Mouse (Mus musculus) left cerebral cortex, postnatal 4 days (tissue): ENCODE measurements around the gene Stmn3. TPM values are rescaled to one million over a fixed set of nuclear protein-coding genes. Genes with fewer than 3 reads are reported as not detected.

Experiments used
- DNase-seq: peaks from one replicate; pipeline ENCODE4 v3.0.0-alpha.2; 2022
- intact Hi-C: fragments of 180-260 bp; cut with DNase I; formaldehyde crosslinking; loops from one replicate; pipeline ENCODE4 v1.15.1; 2025
- total RNA-seq, 2 experiments: library from RNA; stranded (reverse); gene quantifications; 2 replicates each; pipeline ENCODE4 v1.2.3; 2021

Stmn3 gene
- total RNA-seq, 2 experiments from 2014 or later, result 885 to 936 TPM

GRCm38 (mm10) chr2:181287338-181287957 lies 26.9 kb downstream of the Stmn3 start:
- peak; percentile 90 for DNase-seq
- intact Hi-C loops, result no loop called here

GRCm38 (mm10) chr2:181286629-181287337 lies 27.5 kb downstream of the Stmn3 start:
- intact Hi-C loops, result no loop called here
- DNase-seq, result no peak

DNA sequence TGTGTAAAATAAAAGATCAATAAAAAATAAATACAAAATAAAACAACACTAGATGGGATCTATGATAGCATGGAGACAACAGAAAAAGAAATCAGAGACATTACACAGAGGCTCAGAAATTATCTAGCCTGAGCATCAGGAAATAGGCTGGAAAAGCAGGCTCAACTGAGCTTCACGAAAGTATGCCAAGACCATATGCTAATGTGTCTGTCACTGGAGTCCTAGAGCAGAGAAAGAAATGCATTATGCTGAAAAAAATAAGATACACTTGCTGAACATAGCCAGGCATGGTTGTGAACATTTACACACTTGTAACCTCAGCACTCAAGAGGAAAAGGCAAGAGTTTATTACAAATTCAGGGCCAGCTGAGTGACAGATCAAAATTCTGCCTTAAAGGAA lies 34.3 kb downstream of the Stmn3 start:
- intact Hi-C loops, result no loop called here
- no peak for DNase-seq

DNA sequence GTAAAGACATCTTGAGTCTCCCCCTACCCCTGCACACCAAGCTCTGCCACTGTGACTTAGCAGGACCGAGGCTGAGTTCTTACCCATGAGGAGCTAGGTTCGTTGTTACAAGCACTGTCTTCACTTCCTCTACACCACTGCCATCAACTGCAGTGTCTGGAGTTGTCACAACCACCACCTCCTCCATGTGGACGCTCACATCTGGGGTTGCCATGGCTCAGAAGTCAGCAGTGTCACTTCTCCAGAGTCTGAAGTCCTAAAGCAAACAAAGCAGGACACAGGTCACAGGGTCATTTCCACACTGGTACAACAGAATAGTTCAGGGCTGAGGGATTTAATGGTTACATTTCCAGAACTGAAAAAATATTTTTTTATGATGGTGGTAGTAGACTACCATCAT lies 36.4 kb downstream of the Stmn3 start:
- intact Hi-C loops, result no loop called here
- no peak for DNase-seq

DNA sequence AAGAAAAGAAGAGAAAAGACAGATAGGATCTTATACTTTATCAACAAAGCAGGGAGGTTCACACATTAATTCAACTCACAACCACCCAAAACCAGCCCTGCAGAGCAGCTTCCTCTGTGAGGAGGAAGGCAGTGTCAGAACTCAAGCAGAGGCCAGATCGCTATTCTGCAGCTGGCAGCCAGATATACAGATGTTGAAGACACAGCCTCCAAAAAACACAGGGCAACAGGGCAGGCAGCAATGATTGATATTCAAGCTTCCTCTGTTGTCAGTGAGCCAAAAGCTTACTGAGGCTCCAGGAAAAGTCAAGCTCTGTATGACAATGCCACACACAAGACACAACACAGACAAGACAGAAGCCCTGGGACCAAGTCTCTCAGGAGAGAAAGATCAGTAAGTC lies 37.5 kb downstream of the Stmn3 start:
- no peak for DNase-seq
- intact Hi-C loops, result no loop called here

GRCm38 (mm10) chr2:181274639-181275038 lies 39.7 kb downstream of the Stmn3 start:
- intact Hi-C loops, result no loop called here
- DNase-seq, result no peak

DNA sequence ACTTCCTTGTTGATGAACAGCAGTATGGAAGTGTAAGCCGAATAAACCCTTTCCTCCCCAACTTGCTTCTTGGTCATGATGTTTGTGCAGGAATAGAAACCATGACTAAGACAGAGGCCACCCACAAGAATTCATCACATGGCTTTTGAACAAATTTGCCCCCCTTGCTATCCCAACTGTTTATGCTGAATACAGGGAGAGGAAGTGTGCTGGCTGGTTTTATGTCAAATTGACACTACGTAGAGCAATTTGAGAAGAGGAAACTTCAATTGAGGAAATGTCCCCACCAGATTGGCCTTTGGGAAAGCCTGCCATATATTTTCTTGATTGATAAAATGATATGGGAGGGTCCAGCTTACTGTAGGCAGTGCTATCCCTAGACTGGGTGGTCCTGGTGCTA lies 40.5 kb downstream of the Stmn3 start:
- intact Hi-C loops, result no loop called here
- no peak for DNase-seq

DNA sequence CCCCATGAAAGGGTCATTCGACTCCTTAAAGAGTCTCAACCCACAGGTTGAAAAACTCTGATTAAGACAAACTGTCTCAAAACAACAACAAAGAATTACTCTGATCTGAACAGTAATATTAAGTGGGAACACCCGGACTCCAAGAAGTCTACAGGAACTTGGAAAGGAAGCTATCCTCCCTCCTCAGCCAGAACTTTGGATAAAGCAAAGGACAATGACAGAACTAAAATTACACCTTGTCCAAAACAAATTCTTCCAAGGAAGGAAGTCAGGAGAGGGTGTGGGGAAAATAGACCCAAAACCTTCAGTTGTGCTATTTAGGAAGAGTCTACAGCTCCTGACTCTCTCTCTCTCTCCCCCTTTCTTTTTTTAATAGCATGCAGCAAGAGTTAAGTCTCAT lies 42.2 kb downstream of the Stmn3 start:
- intact Hi-C loops, result no loop called here
- DNase-seq, result no peak

DNA sequence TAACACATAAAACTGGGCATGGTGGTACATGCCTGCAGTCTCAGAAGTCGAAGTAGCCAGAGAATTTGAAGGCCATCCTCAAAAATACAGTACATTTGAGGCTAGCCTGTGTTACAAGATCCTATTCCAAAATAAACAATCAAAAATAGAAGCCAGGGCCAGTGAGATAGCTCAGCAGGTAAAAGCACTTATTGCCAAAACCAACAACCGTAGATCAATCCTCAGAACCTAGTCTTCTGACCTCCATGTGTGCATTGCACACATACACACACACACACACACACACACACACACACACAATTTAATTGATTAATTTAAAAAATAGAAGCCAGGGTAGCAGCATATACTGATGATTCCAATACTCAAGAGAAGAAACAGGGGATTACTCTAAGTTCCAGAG lies 47.5 kb downstream of the Stmn3 start:
- no peak for DNase-seq
- intact Hi-C loops, result no loop called here

Other genes starting within 250 kb of the Stmn3 start
- 100 to 1,000 TPM; 191 to 195 TPM for gene Kcnq2, start 179.2 kb downstream of the Stmn3 start, total RNA-seq
- gene Eef1a2, start 157.5 kb downstream of the Stmn3 start, total RNA-seq, result 100 to 1,000 TPM; 399 to 423 TPM
- gene Ppdpf, start 127.3 kb downstream of the Stmn3 start, total RNA-seq, result 100 to 1,000 TPM; 132 to 140 TPM
- gene Ptk6, start 111.7 kb downstream of the Stmn3 start, total RNA-seq, result not detected
- gene Srms, start 101.3 kb downstream of the Stmn3 start, total RNA-seq, result under 1 TPM in 1 of 2 experiments, not detected in 1; 0.18 TPM
- gene Fndc11, start 94.5 kb downstream of the Stmn3 start, total RNA-seq, result not detected
- gene Helz2, start 72.5 kb downstream of the Stmn3 start, total RNA-seq, result 1 to 10 TPM; 1.4 to 1.5 TPM
- gene Gmeb2, start 26.5 kb downstream of the Stmn3 start, total RNA-seq, result 10 to 100 TPM; 18.8 to 23.2 TPM
- 10 to 100 TPM; 53.6 to 67.6 TPM for gene Rtel1, start 5.2 kb upstream of the Stmn3 start, total RNA-seq
- 10 to 100 TPM; 73.9 to 83.5 TPM for gene Zgpat, start 50.4 kb upstream of the Stmn3 start, total RNA-seq
- 10 to 100 TPM; 57.3 to 60.3 TPM for gene Arfrp1, start 50.9 kb upstream of the Stmn3 start, total RNA-seq
- 10 to 100 TPM; 40.8 to 44.9 TPM for gene Lime1, start 65.6 kb upstream of the Stmn3 start, total RNA-seq
- gene Zbtb46, start 144.9 kb upstream of the Stmn3 start, total RNA-seq, result 10 to 100 TPM; 16.6 to 16.8 TPM
- gene Abhd16b, start 178.7 kb upstream of the Stmn3 start, total RNA-seq, result not detected
- gene Tpd52l2, start 182.6 kb upstream of the Stmn3 start, total RNA-seq, result 10 to 100 TPM; 69.7 to 73.5 TPM
- 100 to 1,000 TPM; 288 to 305 TPM for gene Dnajc5, start 206.0 kb upstream of the Stmn3 start, total RNA-seq